Mouse (Mus musculus): ENCODE measurements around the gene Klhdc7b. TPM values are rescaled to one million over a fixed set of nuclear protein-coding genes. Genes with fewer than 3 reads are reported as not detected.

Klhdc7b gene
- total RNA-seq (2022) = 1 to 10 TPM in 1 of 4 experiments, under 1 TPM in 3; 0.70 to 1.1 (median 0.87) TPM

GRCm38 (mm10) chr15:89384617-89385016, at the start of gene Klhdc7b:
Klhdc7b (plus strand) TSS chr15:89384917.
- no peak for DNase-seq (ENCODE audit: low spot score in 2 of 2)

DNA sequence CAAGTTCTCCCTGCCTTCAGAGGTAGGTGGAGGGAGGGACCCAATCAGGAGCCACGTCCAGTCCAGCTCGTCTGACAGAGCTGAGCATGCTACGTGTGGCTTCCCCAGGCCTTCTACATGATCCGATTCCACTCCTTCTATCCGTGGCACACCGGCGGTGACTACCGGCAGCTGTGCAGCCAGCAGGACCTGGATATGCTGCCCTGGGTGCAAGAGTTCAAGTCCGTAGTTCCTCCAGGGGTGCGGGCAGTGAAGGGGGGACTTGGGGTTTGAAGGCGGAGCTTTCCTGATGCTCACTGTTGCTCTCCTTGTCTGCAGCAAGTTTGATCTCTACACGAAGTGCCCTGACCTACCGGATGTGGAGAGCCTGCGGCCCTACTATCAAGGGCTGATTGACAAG, 48.3 kb upstream of the Klhdc7b start:
- no peak for DNase-seq (ENCODE audit: low spot score in 2 of 2)

DNA sequence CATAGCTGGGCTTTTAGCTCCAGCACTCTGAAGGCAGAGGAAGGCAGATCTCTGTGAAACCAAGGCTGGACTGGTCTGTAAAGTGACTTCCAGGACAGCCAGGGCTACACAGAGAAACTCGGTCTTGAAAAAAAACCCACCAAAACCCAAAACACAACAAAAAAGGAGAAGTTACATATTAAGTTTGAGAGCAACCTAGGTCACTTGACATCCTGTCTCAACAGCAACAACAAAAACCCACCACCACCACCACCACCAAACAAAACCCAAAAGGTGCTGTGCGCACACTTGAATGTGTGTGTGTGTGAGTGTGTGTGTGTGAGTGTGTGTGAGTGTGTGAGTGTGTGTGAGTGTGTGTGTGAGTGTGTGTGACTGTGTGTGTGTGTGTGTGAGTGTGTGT, 45.0 kb upstream of the Klhdc7b start:
- DNase-seq (ENCODE audit: low spot score in 2 of 2) = no peak

GRCm38 (mm10) chr15:89340136-89340535, 44.6 kb upstream of the Klhdc7b start:
- DNase-seq (ENCODE audit: low spot score in 2 of 2) = no peak

GRCm38 (mm10) chr15:89341678-89342077, 43.0 kb upstream of the Klhdc7b start:
- DNase-seq (ENCODE audit: low spot score in 2 of 2) = no peak

DNA sequence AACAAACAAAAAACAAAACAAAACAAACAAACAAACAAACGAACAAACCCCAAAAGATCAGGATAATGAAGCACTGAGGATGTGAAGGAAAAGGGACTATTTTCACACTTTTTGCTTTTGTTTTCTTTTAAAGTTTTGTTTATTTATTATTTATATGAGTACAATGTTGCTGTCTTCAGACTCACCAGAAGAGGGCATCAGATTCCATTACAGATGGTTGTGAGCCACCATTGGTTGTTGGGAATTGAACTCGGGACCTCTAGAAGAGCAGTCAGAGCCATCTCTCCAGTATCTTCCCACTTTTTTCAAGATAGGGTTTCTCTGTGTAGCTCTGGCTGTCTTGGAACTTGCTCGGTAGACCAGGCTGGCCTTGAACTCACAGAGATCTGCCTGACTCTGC, 41.4 kb upstream of the Klhdc7b start:
- DNase-seq (ENCODE audit: low spot score in 2 of 2) = no peak

- no peak for DNase-seq (ENCODE audit: low spot score in 2 of 2)
These were observed 34.3 kb upstream of the Klhdc7b start for GRCm38 (mm10) chr15:89350447-89350846.

GRCm38 (mm10) chr15:89351302-89351701, 33.4 kb upstream of the Klhdc7b start:
- DNase-seq (ENCODE audit: low spot score in 2 of 2) = no peak

- no peak for DNase-seq (ENCODE audit: low spot score in 2 of 2)
These were observed 32.7 kb upstream of the Klhdc7b start for GRCm38 (mm10) chr15:89352054-89352453.

GRCm38 (mm10) chr15:89352795-89353194, 31.9 kb upstream of the Klhdc7b start:
- DNase-seq (ENCODE audit: low spot score in 2 of 2) = no peak

DNA sequence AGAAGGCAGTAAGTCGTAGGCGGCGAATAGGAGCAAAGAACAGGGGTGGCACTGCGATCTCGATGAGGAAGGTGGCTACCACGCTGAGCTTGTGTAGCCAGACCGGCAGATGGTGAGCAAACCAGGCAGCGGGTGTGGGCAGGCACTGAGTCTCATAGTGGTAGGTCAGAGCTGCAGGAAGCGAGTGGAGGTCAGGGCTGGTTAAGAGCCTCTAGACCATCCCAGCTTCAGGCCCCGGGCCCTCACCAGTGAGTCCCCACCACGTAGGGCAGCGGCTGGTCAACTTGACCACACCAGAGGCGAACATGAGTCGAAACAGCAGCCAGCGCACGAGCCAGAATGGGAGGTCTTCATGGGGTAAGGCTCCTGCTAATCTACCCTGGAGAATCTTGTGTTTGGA, 30.9 kb upstream of the Klhdc7b start:
- no peak for DNase-seq (ENCODE audit: low spot score in 2 of 2)

DNA sequence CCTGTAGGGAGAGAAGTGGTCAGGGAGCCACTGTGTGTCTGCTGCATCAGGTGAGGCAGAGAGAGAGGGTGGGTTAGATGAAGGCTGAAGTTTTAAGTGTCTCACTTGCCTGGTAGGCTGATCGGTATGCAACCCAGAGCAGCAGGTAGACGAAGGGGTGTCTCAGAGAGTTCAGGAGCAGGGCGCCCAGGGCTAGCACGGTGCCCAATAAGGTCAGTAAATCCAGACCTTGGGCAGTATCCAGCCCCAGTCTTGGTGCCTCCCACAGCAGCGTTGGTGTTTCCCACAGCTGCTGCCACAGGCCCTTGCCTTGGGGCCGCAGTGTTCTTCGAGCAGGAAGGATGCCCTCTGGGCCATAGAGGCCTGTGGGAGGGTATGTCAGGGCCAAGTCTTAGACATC, 30.3 kb upstream of the Klhdc7b start:
- no peak for DNase-seq (ENCODE audit: low spot score in 2 of 2)

DNA sequence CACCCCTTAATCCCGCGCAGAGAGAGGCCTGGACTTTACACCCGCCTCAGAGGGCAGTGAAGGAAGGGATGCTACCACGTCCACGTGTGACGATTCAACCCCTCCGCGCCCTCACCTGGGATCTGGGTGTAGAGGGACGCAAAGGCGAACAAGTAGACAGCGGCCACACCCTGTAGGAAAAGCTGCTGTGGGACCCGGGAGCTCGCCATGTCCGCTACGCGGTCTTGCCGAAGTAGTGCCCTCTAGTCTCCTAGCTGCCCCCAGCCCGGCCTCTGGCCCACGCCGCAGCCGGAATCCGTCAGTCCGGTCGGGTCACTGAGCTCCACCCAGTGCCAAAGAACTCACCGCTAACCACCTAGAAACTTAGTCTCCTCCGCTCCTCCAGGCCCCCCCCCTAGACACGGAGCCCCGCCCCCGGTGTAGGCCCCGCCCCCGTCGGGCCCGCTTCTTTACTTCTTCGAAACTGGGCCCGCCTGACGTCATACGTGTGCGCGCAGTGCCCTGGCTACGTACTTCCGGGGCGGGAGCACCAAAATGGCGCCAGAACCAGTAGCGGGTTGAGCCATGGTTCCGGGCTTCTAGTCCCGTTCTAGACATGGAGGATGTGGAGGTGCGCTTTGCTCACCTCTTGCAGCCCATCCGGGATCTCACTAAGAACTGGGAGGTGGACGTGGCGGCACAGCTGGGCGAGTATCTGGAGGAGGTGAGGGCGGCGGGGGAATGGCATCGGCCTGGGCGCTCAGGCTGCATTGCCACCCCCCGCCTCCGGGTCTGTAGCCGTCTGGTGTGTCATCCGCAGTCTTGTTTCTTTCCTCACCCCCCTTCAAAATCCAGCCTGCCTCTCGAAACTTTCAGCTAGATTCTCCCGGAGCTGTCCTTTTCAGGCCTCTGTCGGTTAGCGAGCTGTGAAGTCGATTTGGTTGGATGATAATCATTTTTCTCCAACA, 29.2 kb upstream of the Klhdc7b start, which contains the start of the genes Lmf2 and Ncaph2:
Gene Lmf2, minus strand, starts transcription at position 419 of the 947 bp plus-strand sequence.
Gene Ncaph2, plus strand, starts transcription at position 479 of the 947 bp plus-strand sequence.
- peak; percentile 91 to 95 for DNase-seq (ENCODE audit: low spot score in 2 of 2)

- no peak for DNase-seq (ENCODE audit: low spot score in 2 of 2)
These were observed 28.3 kb upstream of the Klhdc7b start for GRCm38 (mm10) chr15:89356372-89356771.

GRCm38 (mm10) chr15:89358784-89359183, 25.9 kb upstream of the Klhdc7b start:
- DNase-seq (ENCODE audit: low spot score in 2 of 2) = no peak

GRCm38 (mm10) chr15:89363051-89363450, 21.7 kb upstream of the Klhdc7b start:
- DNase-seq (ENCODE audit: low spot score in 2 of 2) = no peak

GRCm38 (mm10) chr15:89365141-89365551, 19.6 kb upstream of the Klhdc7b start:
- DNase-seq (ENCODE audit: low spot score in 2 of 2) = no peak

DNA sequence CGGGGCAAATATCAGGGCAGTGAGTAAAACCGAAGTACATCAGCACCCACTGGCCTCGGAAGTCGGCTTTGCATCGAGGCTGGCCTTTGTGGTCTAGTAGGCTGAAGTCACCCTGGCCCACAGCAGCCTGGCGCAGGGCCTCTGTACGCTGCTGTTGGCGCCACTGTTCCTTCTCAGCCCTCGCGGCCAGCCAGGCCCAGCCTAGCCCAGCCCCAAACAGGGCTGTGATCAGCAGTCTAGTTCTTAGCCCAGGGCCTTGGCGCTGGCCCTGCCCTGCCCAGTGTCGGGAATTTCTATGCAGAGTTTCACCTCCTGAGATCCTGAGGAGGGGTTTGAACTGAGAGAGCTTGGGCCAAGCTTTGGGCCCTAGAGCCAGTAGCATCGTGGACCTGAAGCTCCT, 12.6 kb upstream of the Klhdc7b start:
- no peak for DNase-seq (ENCODE audit: low spot score in 2 of 2)

- no peak for DNase-seq (ENCODE audit: low spot score in 2 of 2)
These were observed 12.2 kb upstream of the Klhdc7b start for GRCm38 (mm10) chr15:89372536-89372935.

GRCm38 (mm10) chr15:89373027-89373761, 11.5 kb upstream of the Klhdc7b start:
- DNase-seq (ENCODE audit: low spot score in 2 of 2) = peak; percentile 70 to 75

- DNase-seq (ENCODE audit: low spot score in 2 of 2) = peak; percentile 85 to 95
These were observed 10.9 kb upstream of the Klhdc7b start, which contains the start of gene Sco2 for GRCm38 (mm10) chr15:89373762-89374248. Sco2 (minus strand) TSS chr15:89373846.

DNA sequence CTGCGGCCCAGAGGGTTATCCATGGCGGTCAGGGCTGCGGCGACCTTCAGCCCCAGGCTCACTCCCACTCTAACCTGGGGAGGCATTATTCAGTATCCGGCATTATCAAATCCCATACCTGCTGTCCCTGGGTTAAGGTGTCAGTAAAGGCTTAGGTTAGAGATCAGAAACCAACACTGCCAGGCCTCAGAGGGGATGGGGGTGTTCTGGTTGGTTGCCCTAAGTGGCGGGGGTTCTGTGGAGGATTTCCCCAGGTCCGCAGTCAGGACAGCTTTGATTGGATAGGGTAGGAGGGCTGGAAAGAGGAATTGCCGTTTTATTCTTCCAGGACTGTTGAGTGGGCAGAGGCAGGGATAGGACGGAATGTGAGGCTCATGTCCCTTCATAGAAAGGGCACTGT, 10.4 kb upstream of the Klhdc7b start:
- no peak for DNase-seq (ENCODE audit: low spot score in 2 of 2)

All from left cerebral cortex, adult 8-10 months (tissue).